Mouse (Mus musculus): Measurements from ENCODE around the gene Grk4.
A peak's percentile ranks its signal among the peaks of the same experiment; 100 is the strongest.

GRCm38 (mm10) chr5:34751477-34751876 is 91.3 kb downstream of the Grk4 start:
- peak; percentile 11; the same call in 1 of the 2 replicates for TF ChIP-seq CTCF (conservative IDR thresholded peaks at IDR 0.05; ENCODE audit: low read length)
- no peak for TF ChIP-seq NANOG (IDR thresholded peaks at IDR 0.05; ENCODE audit: borderline replicate concordance, low read length)
